Mouse (Mus musculus) left cerebral cortex, adult 6 months (tissue): Measurements from ENCODE around the gene Eme1. TPM values are rescaled to one million over a fixed set of nuclear protein-coding genes. Genes with fewer than 3 reads are reported as not detected.

Experiments used
- long read RNA-seq, 2 experiments: library from polyadenylated mRNA; unstranded; transcript quantifications; one replicate each; pipeline ENCODE4 v2.0.0; 2019 to 2020
- polyA plus RNA-seq: library from polyadenylated mRNA; unstranded; fragments of <200 nt; fragmentation: Nextera tagmentation; gene quantifications from 2 replicates; pipeline ENCODE4 v1.2.3, GENCODE M21; 2021

Gene Eme1
- 0.11 and 0.16 TPM in 2 replicates for polyA plus RNA-seq
- long read RNA-seq, experiment 1: 0 reads
- long read RNA-seq, experiment 2: 0 reads

DNA sequence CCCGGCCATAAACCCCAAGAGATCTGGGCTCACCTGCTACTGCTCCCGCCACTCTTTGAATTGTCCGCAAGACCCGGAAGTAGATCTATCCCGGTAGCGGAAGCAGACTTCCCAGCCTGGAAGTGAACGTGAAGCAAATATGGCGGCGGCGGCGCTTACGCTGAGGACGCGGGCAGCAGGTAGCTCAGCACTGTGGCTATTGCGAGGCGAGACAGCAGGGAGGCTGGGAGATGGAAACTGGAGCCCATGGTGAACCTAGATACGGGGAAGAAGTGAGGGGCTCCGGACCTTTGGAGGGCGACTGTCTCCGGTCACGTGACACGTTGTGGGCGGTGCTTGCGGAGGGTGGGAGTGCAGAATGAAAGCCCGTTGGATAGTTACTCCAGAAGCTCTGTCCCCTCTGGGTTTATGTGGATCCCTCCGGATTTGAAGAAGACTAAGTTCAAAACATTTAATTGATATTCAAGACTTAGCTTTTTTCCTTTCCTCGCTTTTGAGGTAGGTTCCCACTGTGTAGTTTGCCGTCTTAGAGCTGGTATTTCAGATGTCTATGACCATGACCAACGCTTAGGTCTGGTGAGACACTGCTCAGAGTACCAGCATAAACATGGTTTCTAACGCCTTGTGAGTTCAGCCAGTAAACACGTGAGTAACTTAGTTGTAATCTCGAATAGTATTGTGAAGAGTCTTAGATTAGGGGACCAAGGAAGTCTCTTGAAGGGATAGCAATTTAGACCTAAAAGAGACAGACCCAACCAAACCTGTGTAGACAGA, at the start of gene Eme1, which contains the start of gene Mrpl27:
Gene Eme1, minus strand, starts transcription at position 302 of the 774 bp plus-strand sequence.
Gene Mrpl27, plus strand, starts transcription at position 105 of the 774 bp plus-strand sequence.

DNA sequence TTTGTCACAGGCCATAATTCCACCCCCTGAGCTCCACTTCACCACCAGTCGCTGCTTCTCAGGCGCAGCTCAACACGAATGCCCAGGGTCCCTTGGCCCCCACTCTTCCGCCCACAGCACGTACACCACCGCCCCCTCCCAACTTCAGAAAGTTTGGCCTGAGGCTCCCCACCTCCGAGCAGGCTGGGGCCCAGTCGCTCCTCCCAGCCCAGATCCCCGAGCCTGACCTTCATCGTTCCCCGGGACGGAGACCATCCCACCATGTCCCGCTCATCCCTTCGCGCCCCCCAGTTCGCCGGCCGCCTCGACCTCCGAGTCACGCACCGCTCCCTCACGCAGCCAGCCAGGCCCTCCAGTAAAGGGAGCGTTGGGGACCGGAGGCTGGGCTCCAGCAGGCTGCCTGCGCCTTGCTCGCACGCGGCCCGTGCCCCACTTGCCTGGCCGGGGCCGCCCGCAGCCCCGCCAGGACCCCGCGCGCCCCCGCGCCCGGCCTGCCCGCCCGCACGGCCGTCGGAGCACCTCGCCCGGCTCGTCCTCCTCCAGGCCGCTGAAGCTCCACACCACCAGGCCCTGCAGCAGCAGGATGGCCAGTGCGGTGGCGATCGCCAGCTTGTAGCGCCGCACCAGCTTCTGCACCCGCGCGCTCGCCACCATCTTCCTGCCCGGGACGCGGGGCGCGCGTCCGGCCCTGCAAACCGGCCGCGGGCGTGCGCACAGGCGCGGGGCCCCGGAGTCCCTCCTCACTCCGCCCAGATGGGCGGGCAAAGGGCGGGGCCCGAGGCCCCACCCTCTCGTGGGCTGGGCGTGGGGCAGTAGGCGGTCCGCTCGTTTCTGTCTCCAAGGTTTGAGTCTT, 23.2 kb upstream of the Eme1 start, which contains the start of gene Xylt2:
Gene Xylt2, minus strand, starts transcription at position 762 of the 853 bp plus-strand sequence.

DNA sequence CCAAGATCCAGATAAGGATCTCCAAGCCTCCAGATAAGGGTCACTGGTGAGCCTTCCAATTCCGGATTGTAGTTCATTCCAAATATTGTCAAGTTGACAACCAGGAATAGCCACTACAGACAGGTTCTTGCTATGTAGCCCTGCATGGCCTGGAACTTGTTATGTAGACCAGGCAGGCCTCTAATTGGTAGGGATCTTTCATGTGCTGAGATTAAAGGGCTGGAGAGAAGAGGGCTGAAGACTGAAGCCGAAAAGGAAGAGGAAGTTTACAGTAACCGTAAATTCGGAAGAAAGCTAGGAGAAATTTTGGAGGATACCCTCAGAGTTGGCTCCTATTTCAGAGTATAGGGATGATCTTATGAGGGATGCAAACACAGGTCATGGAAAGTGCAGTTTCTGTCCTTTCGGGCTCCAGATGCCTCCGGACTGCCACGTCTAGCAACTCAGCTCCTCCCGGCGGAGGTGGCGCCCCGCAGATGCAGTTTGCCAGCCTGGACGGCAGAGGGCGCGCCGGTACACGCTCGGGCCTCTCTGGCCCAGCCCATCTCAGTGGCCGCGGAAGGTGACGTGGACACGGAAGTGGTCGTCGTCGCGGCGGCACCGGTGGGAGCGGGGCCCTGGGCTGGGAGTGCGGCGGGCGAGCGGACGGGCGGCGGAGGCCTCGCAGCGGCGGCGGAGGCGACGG, 24.4 kb downstream of the Eme1 start, which contains the start of gene Lrrc59:
Gene Lrrc59, plus strand, starts transcription at position 569 of the 685 bp plus-strand sequence.

DNA sequence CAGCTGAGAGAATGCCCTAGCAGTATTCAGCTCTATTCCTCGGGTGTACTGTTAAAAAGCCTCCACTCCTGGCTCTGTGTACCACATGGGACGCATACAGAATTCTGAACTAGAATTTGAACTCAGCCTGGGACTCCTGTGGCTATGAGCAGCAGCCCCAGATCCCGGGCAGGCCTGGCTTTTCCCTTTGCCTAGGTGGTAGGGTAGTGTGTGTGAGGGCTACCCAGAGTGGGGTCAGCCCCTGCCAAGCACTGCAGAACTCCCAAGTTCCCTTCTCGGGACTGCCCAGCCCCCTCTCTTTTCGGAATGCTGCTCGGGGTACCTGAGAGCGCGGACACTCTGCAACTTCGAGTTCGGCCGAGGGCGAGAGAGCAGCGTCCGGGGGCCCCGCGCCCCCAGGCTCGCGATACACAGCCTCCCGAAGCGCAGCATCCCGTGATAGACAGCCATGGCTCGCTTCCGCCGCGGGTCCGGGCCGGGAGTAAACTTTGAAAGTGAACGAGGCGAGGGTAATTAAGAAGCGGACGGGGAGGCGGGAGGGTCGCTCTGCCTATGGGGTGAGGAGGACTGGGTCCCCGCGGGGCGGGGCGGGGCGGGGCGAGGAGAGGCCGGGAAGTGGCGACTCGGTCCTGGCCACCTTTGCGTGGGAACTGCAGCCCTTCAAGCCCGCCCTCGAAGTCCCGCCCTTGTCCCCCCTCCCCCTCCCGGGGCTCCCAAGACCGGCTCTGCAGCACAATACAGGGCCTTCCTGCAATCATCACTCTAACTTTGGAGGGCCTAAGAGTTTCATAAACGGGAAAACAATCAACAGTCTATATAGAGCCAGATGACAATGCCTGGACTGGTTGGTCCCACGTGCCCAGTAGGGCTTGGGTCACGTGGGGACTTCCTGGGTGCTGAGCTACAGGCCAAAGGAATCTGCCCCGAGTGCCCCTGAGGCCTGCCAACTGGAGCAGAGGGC, 52.2 kb downstream of the Eme1 start, which contains the start of gene Acsf2:
Gene Acsf2, minus strand, starts transcription at position 551 of the 961 bp plus-strand sequence.

Other genes starting within 250 kb of the Eme1 start
- 6.8 and 7.1 TPM in 2 replicates for gene Cacna1g, start 179.8 kb downstream of the Eme1 start, polyA plus RNA-seq
- 0.16 and 0.25 TPM in 2 replicates for gene Spata20, start 167.8 kb downstream of the Eme1 start, polyA plus RNA-seq
- gene Epn3, start 154.0 kb downstream of the Eme1 start, polyA plus RNA-seq: 0.50 and 0.56 TPM in 2 replicates
- 0.97 and 0.98 TPM in 2 replicates for gene Mycbpap, start 132.2 kb downstream of the Eme1 start, polyA plus RNA-seq
- gene Rsad1, start 104.7 kb downstream of the Eme1 start, polyA plus RNA-seq: 4.5 and 5.5 TPM in 2 replicates
- not detected in 2 replicates for gene Chad, start 88.9 kb downstream of the Eme1 start, polyA plus RNA-seq
- 3.9 and 8.6 TPM in 2 replicates for gene Acsf2, start 52.1 kb downstream of the Eme1 start, polyA plus RNA-seq
- gene Lrrc59, start 24.2 kb downstream of the Eme1 start, polyA plus RNA-seq: 25.2 and 77.8 TPM in 2 replicates
- gene Mrpl27, start 197 bp downstream of the Eme1 start, polyA plus RNA-seq: 139 and 181 TPM in 2 replicates
- gene Xylt2, start 23.6 kb upstream of the Eme1 start, polyA plus RNA-seq: 9.1 and 12.1 TPM in 2 replicates
- gene Gm11541, start 50.5 kb upstream of the Eme1 start, polyA plus RNA-seq: not detected in 2 replicates
- not detected in 2 replicates for gene Cdc34b, start 87.8 kb upstream of the Eme1 start, polyA plus RNA-seq
- not detected in 2 replicates for gene Tmem92, start 128.7 kb upstream of the Eme1 start, polyA plus RNA-seq